Mouse (Mus musculus) hindbrain, embryonic 11.5 days (tissue): ENCODE data around the gene S1pr3. TPM values are rescaled to one million over a fixed set of nuclear protein-coding genes. Genes with fewer than 3 reads are reported as not detected.

Experiments used
- ATAC-seq: fragments of 200-750 bp; cut with Nextera tagmentation; 2 replicates; pipeline ENCODE4 v1.8.0; 2017; ENCODE audit warnings: mild to moderate bottlenecking, moderate TSS enrichment, moderate library complexity; ENCODE audit not compliant: low FRiP score
- DNase-seq: peaks from one replicate; pipeline ENCODE4 v3.0.0-alpha.2; 2015; ENCODE audit warnings: low spot score
- H3K27ac ChIP-seq: fragments of 300-500 bp; sonication (generic); 2 replicates; pipeline ENCODE4 v1.5.1; 2014; ENCODE audit warnings: mild to moderate bottlenecking, low read depth, low read length
- H3K27me3 ChIP-seq: fragments of 300-500 bp; sonication (generic); 2 replicates; pipeline ENCODE4 v1.6.1; 2014; ENCODE audit warnings: mild to moderate bottlenecking, low read length, moderate library complexity, mixed read lengths; ENCODE audit not compliant: control insufficient read depth, insufficient read depth
- H3K36me3 ChIP-seq: fragments of 300-500 bp; sonication (generic); 2 replicates; pipeline ENCODE4 v1.6.1; 2014; ENCODE audit warnings: mild to moderate bottlenecking, low read length, moderate library complexity, mixed read lengths; ENCODE audit not compliant: control insufficient read depth, insufficient read depth
- H3K4me1 ChIP-seq: fragments of 300-500 bp; sonication (generic); replicated peaks from 2 replicates; pipeline ENCODE4 v1.6.1; 2014; ENCODE audit warnings: low read length, mixed read lengths; ENCODE audit not compliant: control insufficient read depth, insufficient read depth
- H3K4me2 ChIP-seq: fragments of 300-500 bp; sonication (generic); replicated peaks from 2 replicates; pipeline ENCODE4 v1.6.1; 2014; ENCODE audit warnings: mild to moderate bottlenecking, low read depth, low read length
- H3K4me3 ChIP-seq: fragments of 300-500 bp; sonication (generic); 2 replicates; pipeline ENCODE4 v1.5.1; 2014; ENCODE audit warnings: low read depth, low read length
- H3K9ac ChIP-seq: fragments of 300-500 bp; sonication (generic); 2 replicates; pipeline ENCODE4 v1.6.1; 2014; ENCODE audit warnings: low read depth, low read length
- H3K9me3 ChIP-seq: fragments of 300-500 bp; sonication (generic); 2 replicates; pipeline ENCODE4 v1.6.1; 2016; ENCODE audit warnings: low read length; ENCODE audit not compliant: control insufficient read depth
- WGBS: fragments of 180-500 bp; shearing (Covaris S2); extraction: QIAGEN DNeasy Blood & Tissue Kit; methylation state at CpG from one replicate; pipeline ENCODE4 v1.1.7; 2014; 5-methylcytosine and 5-hydroxymethylcytosine counted together
- polyA plus RNA-seq: library from polyadenylated mRNA; unstranded; fragments of >200 nt; fragmentation: Nextera tagmentation; extraction: Ambion mirVana; gene quantifications from 2 replicates; pipeline ENCODE4 v1.2.1, GENCODE M21; 2014

The S1pr3 gene
- polyA plus RNA-seq, 1 experiment from 2014 or later: 46.8 TPM

GRCm38 (mm10) chr13:51378126-51378525 lies 30.3 kb upstream of the S1pr3 start:
- 42% methylated on average over 4 of the region's 4 CpGs for WGBS
- no peak overlapping the region for H3K4me3 ChIP-seq
- H3K27me3 ChIP-seq: no peaks in the 10 kb centered on the region

GRCm38 (mm10) chr13:51379596-51379995 lies 28.8 kb upstream of the S1pr3 start:
- 0 out of 2 replicates have a peak, but pooled peaks cover 10% of the 10 kb centered on the region for H3K4me1 ChIP-seq
- no peaks in the 10 kb centered on the region for H3K9me3 ChIP-seq
- ATAC-seq (no peak), DNase-seq (peak; percentile 59)
- H3K9ac ChIP-seq: no peak overlapping the region
- no peaks in the 10 kb centered on the region for H3K27me3 ChIP-seq
- no peak overlapping the region for H3K4me3 ChIP-seq
- no peaks in the 10 kb centered on the region for H3K36me3 ChIP-seq
- H3K4me2 ChIP-seq: no peak overlapping the region
- 13% methylated on average over 6 of the region's 6 CpGs for WGBS
- H3K27ac ChIP-seq: 0 out of 2 replicates have a peak overlapping the region, but pooled peaks have one; percentile 4

More at GRCm38 (mm10) chr13:51378126-51378525, 30.3 kb upstream of the S1pr3 start:
- ATAC-seq (peak; percentile 63), DNase-seq (peak; percentile 49)
- no peaks in the 10 kb centered on the region for H3K9me3 ChIP-seq
- H3K4me1 ChIP-seq: 0 out of 2 replicates have a peak, but pooled peaks cover 10% of the 10 kb centered on the region
- H3K9ac ChIP-seq: no peak overlapping the region
- H3K27ac ChIP-seq: no peak overlapping the region
- H3K4me2 ChIP-seq: no peak overlapping the region
- H3K36me3 ChIP-seq: no peaks in the 10 kb centered on the region

GRCm38 (mm10) chr13:51381498-51381897 lies 26.9 kb upstream of the S1pr3 start:
- H3K4me1 ChIP-seq: 0 out of 2 replicates have a peak, but pooled peaks cover 10% of the 10 kb centered on the region
- ATAC-seq: no peak
- no peak overlapping the region for H3K27ac ChIP-seq
- H3K4me3 ChIP-seq: no peak overlapping the region
- H3K9me3 ChIP-seq: no peaks in the 10 kb centered on the region
- H3K27me3 ChIP-seq: no peaks in the 10 kb centered on the region
- H3K36me3 ChIP-seq: no peaks in the 10 kb centered on the region
- no peak for DNase-seq
- 92% methylated on average over 6 of the region's 6 CpGs for WGBS
- no peak overlapping the region for H3K4me2 ChIP-seq
- no peak overlapping the region for H3K9ac ChIP-seq

- WGBS: 84% methylated on average over 2 of the region's 2 CpGs
- no peak overlapping the region for H3K4me3 ChIP-seq
- H3K9me3 ChIP-seq: no peaks in the 10 kb centered on the region
- H3K27ac ChIP-seq: no peak overlapping the region
- ATAC-seq: peak; percentile 30; the same call in 1 of the 2 replicates
- H3K27me3 ChIP-seq: no peaks in the 10 kb centered on the region
- H3K4me2 ChIP-seq: no peak overlapping the region
- no peaks in the 10 kb centered on the region for H3K36me3 ChIP-seq
- no peaks in the 10 kb centered on the region for H3K4me1 ChIP-seq
- no peak for DNase-seq
- no peak overlapping the region for H3K9ac ChIP-seq
These were observed 23.5 kb upstream of the S1pr3 start for GRCm38 (mm10) chr13:51384899-51385298.

- no peak overlapping the region for H3K9ac ChIP-seq
These were observed 20.5 kb upstream of the S1pr3 start for GRCm38 (mm10) chr13:51387908-51388307.

GRCm38 (mm10) chr13:51390398-51390797 lies 18.0 kb upstream of the S1pr3 start:
- Histone ChIP-seq H3K9ac (no peak overlapping the region), H3K27me3 (no peaks in the 10 kb centered on the region), H3K4me1 (no peaks in the 10 kb centered on the region), H3K4me3 (no peak overlapping the region), H3K9me3 (no peaks in the 10 kb centered on the region), H3K36me3 (no peaks in the 10 kb centered on the region), H3K27ac (no peak overlapping the region), H3K4me2 (no peak overlapping the region)
- no peak for ATAC-seq
- WGBS: 59% methylated on average over 4 of the region's 4 CpGs
- DNase-seq: no peak

More at GRCm38 (mm10) chr13:51387908-51388307, 20.5 kb upstream of the S1pr3 start:
- no peak overlapping the region for H3K27ac ChIP-seq
- DNase-seq (no peak), ATAC-seq (no peak)
- no peaks in the 10 kb centered on the region for H3K9me3 ChIP-seq
- no peak overlapping the region for H3K4me2 ChIP-seq
- H3K4me3 ChIP-seq: no peak overlapping the region
- WGBS: 65% methylated on average over 4 of the region's 4 CpGs
- no peaks in the 10 kb centered on the region for H3K36me3 ChIP-seq
- no peaks in the 10 kb centered on the region for H3K27me3 ChIP-seq
- no peaks in the 10 kb centered on the region for H3K4me1 ChIP-seq

- H3K9me3 ChIP-seq: no peaks in the 10 kb centered on the region
- no peaks in the 10 kb centered on the region for H3K36me3 ChIP-seq
- no peak overlapping the region for H3K27ac ChIP-seq
- WGBS: 94% methylated on average over 6 of the region's 6 CpGs
- H3K4me3 ChIP-seq: no peak overlapping the region
- H3K4me2 ChIP-seq: no peak overlapping the region
- no peak overlapping the region for H3K9ac ChIP-seq
- DNase-seq (no peak), ATAC-seq (no peak)
- no peaks in the 10 kb centered on the region for H3K4me1 ChIP-seq
- H3K27me3 ChIP-seq: no peaks in the 10 kb centered on the region
These were observed 17.0 kb upstream of the S1pr3 start for GRCm38 (mm10) chr13:51391359-51391916.

- Histone ChIP-seq H3K27me3 (no peaks in the 10 kb centered on the region), H3K4me1 (no peaks in the 10 kb centered on the region), H3K4me2 (no peak overlapping the region), H3K36me3 (no peaks in the 10 kb centered on the region), H3K27ac (no peak overlapping the region), H3K9me3 (no peaks in the 10 kb centered on the region), H3K9ac (no peak overlapping the region), H3K4me3 (no peak overlapping the region)
- ATAC-seq (no peak), DNase-seq (no peak)
- WGBS: 33% methylated on average over 1 of the region's 1 CpGs
These were observed 16.2 kb upstream of the S1pr3 start for GRCm38 (mm10) chr13:51392256-51392655.

- H3K4me2 ChIP-seq: no peak overlapping the region
- no peaks in the 10 kb centered on the region for H3K36me3 ChIP-seq
- no peak overlapping the region for H3K27ac ChIP-seq
- no peak for DNase-seq
- no peaks in the 10 kb centered on the region for H3K4me1 ChIP-seq
- no peaks in the 10 kb centered on the region for H3K27me3 ChIP-seq
- H3K9me3 ChIP-seq: no peaks in the 10 kb centered on the region
- WGBS: 75% methylated on average over 6 of the region's 6 CpGs
- no peak for ATAC-seq
- no peak overlapping the region for H3K9ac ChIP-seq
- H3K4me3 ChIP-seq: no peak overlapping the region
These were observed 10.6 kb upstream of the S1pr3 start for GRCm38 (mm10) chr13:51397861-51398260.
